Mouse (Mus musculus) cerebellum, postnatal 10 days (tissue): ENCODE data around the gene Megf11.
A peak's percentile ranks its signal among the peaks of the same experiment; 100 is the strongest.
"Not testable (repeated sequence)": the region's sequence is repeated elsewhere in the genome, so short reads cannot be mapped to it uniquely, and the experiment has no call there.

ENCODE experiments used
- DNase-seq, 2 experiments: peaks; one replicate each; pipeline ENCODE4 v3.0.0; 2021; ENCODE audit warnings: mixed read lengths in 2 of 2

The Megf11 gene

DNA sequence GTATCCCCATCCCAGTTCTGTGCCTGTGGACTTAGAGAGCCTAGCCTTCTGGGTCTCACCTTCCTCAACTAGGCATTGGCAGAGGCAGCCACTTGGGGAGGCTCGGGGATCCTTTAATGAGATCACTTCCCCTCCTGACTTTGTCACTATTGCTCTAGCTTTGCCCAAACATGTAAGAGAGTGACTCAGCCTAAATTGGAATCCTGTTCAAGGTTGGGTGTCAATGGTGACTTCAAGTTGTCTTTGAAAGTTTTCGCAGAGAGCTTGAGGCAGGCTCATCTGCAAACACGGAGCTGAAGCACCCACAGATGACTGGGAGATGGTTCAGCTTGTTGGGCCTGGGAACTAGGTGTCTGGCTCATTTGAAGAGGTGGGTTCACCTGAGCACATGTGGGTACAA lies 85.9 kb downstream of the Megf11 start:
- no peak for DNase-seq

DNA sequence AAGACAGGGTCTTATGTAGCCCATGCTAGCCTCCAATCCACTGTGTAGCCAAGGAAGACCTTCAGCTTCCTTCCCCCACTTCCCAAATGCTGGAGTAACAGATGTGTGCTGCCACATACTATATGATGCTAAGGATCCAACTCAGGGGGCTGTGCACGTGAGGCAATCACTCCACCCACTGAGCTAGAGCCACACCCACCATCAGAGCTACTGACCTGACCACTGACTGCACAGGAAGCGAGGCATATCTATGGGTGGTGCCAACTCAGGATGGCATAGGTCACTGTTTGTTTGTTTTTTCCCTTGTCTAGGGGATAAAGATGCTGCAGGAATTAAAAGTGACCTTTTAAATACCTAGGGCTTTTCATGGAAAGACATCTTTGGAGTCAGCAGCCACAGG lies 86.7 kb downstream of the Megf11 start:
- DNase-seq: no peak

GRCm38 (mm10) chr9:64472743-64473142 lies 87.3 kb downstream of the Megf11 start:
- DNase-seq: no peak

GRCm38 (mm10) chr9:64473170-64473569 lies 87.7 kb downstream of the Megf11 start:
- no peak for DNase-seq

DNA sequence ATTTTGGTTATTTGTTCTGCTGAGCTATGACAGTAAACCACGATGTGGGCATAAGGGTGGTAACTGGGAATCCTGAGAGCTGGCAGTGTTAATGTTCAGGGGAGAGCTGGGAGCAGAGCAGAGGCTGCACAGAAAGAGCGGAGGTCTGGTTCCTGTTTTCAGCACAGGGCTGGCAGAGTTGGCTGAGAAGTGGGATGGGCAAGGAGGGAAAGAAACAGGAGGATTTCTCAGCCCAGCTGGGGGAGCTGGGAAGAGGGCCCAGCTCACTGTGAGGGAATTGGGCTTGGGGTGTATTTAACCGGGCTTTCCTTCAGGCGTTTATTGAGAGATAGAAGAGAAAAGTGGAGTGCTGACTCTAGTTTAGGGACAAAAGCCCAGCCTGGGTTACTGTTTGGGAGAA lies 88.3 kb downstream of the Megf11 start:
- peak in 1 of 2 experiments; percentile 59 for DNase-seq

GRCm38 (mm10) chr9:64474142-64474541 lies 88.7 kb downstream of the Megf11 start:
- DNase-seq: peak in 1 of 2 experiments; percentile 46

DNA sequence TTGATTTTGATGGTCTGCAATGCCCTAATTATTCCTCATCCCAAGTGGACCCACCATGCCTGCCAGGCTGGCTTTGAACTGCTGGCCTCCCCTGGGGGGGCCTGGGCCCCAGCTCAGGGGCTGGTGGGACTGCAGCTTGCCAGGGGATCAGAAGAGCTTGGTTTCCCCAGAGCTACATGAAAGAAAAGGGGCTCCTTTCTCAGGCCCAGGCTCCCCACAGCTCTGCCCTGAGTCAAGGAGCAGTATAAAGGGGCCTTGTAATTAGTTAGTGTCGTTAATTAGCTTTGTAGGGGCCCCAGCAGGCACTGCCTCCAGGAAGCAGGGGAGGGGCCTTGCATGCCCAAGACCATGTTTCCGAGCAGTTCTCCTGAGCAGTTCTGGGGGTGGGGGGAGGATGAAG lies 90.5 kb downstream of the Megf11 start:
- no peak for DNase-seq

DNA sequence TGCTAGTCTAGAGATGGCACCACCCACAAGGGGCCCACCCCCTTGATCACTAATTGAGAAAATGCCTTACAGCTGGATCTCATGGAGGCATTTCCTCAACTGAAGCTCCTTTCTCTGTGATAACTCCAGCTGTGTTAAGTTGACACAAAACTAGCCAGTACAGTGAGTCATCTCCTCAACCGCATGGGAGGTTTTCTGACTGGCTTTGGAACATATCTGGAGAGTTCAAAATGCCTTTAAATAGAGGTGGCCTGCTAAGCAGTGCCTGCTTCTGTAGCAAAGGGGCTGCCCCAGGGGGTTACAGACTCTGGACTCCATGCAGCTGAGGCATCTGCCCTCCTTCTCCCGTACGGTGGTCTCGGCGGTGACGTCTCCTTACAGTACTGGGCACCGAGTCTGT lies 92.0 kb downstream of the Megf11 start:
- DNase-seq: not testable (repeated sequence)

DNA sequence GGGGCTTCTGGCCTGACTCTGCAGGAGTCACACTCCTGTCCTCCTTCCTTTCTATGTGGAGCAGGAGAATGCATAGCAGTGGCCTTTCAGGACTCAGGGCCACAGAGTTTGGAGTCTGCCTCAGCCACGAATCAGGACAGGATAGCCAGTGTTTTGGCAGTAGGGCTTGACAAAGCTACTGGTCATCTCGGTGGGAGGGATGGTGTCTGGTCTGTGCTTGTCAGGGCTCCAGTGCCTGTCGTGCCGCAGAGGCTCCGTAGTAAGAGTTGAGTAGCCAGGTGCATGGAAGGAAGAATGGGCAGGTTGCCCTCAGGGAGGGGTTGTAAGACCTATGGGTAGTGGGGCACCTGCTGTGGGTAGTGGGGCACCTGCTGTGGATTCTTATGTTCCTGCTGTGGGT lies 96.7 kb downstream of the Megf11 start:
- DNase-seq: peak in 1 of 2 experiments; percentile 52

DNA sequence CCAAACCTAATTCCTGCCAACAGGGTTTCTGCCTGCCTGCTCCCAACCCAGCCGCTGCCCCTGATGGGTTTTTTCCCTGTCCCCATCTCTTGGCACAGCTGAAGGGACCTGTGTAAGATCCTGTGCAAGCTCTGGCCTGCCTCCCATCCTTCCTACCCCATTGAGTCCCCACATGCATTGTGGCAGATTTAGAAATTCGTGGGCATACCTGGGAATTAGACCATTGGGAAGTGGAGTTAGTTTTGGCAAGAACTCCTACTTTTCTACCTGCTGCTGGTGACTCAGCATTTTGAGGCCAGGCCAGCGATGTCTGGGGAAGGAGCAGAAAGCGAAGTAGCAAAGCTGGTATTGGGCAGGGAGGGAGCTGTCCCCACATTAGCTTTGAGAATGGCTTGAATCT lies 102.0 kb downstream of the Megf11 start:
- DNase-seq: peak; percentile 69 to 71

GRCm38 (mm10) chr9:64494647-64495046 lies 109.2 kb downstream of the Megf11 start:
- no peak for DNase-seq

DNA sequence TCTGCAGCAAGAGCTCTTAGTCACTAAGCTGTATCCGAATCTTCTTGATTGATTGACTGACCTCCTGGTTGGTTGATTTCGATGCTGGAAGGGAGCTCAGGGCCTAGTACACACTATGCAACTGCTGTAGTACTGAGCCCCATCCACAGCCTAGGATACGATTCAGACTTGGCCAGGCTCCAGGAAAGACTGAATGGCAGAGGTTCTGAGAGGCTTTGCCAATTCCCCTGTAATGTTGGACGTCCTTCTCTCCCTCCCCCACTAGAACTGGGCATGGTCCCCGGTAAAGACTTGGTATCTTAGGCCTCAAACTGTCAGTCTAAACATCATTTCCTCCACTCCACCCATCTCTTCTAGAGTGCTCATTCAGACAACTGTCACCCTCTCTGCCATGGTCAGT lies 113.5 kb downstream of the Megf11 start:
- peak; percentile 81 to 83 for DNase-seq

GRCm38 (mm10) chr9:64501211-64501610 lies 115.8 kb downstream of the Megf11 start:
- DNase-seq: no peak

DNA sequence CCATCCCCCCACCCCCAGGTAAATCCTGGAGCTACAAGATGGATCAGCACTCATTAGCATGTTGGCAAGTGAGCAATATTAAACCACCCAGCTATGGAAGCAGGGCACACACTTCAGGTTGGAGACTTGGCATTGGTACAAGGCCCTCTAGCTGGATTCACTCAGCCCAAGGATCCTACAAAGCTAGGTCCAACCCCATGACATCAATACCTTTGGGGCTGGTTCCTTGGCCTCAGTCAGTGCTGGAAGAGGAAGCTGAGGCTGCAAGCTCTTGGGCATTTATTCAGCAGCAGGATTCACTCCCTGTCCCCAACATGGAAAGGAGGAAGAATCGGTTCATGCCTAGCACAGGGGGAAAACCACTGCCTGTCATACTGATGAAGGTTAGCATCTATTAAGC lies 118.6 kb downstream of the Megf11 start:
- DNase-seq: peak in 1 of 2 experiments; percentile 34

- no peak for DNase-seq
These were observed 119.0 kb downstream of the Megf11 start for GRCm38 (mm10) chr9:64504456-64504855.

DNA sequence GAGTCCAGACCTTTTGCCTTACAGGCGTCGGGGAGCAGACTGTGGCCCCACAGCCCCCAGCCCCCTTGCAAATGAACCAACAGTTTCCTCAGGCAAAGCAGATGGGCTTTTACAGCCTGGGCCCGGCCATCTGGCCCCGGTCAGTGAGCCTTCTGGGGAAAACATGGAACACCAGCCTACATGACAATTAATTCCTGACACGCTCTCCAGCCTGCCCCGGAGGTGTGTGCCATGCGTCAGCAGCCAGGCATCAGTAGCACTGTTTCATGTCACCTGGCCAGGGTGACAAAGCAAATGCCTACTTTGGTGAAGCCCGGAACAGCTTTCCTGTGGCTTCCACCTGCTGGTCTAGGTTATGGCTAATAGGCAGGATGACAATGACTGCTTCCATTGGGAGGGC lies 119.5 kb downstream of the Megf11 start:
- peak; percentile 72 to 85 for DNase-seq

DNA sequence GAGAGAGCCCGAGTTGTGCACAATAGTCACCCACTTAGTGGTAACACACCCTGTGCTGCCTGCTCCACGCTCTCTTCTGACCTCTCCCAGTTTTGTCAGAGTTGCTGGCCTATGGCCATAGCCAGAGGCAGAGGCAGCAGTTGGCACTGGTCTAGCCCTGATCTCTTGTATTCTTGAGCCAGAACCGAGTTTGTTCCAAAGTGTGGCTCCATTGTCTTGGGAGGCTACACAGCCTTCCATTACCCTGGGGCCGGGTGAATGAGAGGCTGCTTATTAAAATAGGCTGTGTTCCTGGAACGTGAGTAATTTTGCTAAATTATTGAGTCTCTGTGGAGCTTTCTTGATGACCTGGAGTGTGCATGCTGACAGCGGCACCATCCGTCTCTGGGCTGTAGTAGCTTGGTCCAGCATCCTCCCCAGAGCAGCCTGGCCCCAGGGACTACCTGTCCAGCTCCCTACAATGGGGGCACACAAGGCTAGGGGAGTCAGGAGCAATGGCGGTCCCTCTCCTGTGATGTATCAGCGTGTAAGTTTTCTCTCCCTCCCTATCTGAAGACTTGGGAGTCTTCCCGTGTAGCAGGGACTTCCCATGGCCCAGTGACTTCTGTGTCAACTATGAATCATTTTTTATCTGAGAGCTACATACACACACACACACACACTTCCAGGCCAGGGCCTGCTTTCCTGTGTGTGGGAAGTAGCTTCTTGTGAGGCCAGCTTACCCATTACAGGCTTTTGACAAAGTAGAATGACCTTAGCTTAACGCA lies 121.2 kb downstream of the Megf11 start:
- peak; percentile 47 to 65 for DNase-seq

GRCm38 (mm10) chr9:64507207-64507517 lies 121.7 kb downstream of the Megf11 start:
- DNase-seq: no peak

DNA sequence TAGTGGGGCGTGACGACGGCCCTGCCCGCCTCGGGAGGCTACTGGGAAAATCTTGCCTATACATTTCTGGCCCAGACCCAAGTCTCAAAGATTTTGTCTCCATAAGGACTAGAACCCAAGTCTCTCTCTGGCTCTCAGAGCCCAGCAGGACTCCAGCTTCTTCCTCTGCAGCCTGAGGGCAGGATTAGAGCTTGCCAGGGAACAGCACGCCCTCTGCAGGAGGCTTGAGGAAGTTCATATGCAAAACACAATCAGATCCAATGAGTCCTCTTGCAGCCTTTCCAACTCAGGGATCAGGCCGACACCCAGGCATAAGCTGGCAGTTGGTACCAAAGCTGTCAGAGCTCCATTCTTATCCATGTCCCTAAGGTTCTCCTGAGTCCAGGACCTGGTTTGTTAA lies 122.6 kb downstream of the Megf11 start:
- DNase-seq: peak; percentile 35 to 43

- peak; percentile 72 to 83 for DNase-seq
These were observed 129.4 kb downstream of the Megf11 start for GRCm38 (mm10) chr9:64514826-64515225.

DNA sequence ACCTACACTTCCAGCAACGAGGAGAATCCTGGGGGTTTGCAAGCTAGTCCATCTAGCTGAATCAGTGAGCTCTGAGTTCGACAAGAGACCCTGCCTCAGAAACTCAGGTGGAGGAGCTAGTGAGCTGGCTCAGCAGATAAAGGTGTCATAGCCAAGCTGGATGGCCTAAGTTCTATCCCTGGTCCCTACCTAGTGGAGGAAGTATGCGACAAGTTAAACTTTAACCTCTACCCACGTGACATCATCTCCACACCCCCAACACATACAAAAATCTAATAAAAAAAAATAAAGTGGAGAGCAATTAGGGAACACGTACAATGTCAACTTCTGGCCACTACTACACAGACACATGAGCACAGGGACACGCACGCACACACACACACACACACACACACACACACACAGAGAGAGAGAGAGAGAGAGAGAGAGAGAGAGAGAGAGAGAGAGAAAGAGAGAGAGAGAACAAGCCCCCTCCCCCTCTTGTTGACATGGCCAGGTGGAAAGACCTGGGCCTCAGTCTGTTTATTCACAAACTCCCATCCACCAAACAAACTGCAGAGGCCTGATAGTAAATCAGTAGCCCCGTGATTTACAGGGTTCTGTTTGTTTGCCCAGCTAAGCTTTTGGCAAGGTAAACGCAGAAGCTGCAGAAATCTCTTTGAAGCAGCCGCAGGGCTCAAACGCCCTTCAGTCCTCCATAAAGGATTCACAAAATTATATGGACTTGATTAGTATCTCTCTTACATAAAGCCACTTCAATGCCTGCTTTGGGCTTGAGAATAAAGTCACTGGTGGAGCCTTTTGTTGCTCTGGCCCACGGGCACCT lies 134.7 kb downstream of the Megf11 start:
- no peak for DNase-seq

GRCm38 (mm10) chr9:64520747-64521283 lies 135.4 kb downstream of the Megf11 start:
- DNase-seq: peak; percentile 53 to 67

- no peak for DNase-seq
These were observed 138.0 kb downstream of the Megf11 start for GRCm38 (mm10) chr9:64523264-64524045.
